Mouse (Mus musculus) ES-E14 (cell line): ENCODE data around the gene Dusp11.
"Not testable (repeated sequence)": the region's sequence is repeated elsewhere in the genome, so short reads cannot be mapped to it uniquely, and the experiment has no call there.

Experiments used
- CHD2 ChIP-seq: IDR thresholded peaks from 2 replicates; pipeline ENCODE4 v1.6.1; 2014; ENCODE audit warnings: mild to moderate bottlenecking, low read depth, low read length, inconsistent platforms
- HCFC1 ChIP-seq: IDR thresholded peaks from 2 replicates; pipeline ENCODE4 v1.6.1; 2012; ENCODE audit warnings: low read length, inconsistent platforms, borderline replicate concordance; ENCODE audit not compliant: insufficient read depth
- MAFK ChIP-seq: IDR thresholded peaks from 2 replicates; pipeline ENCODE4 v1.6.1; 2014; ENCODE audit warnings: mild to moderate bottlenecking, low read depth, low read length, inconsistent platforms; ENCODE audit not compliant: insufficient read depth
- ZC3H11A ChIP-seq: IDR thresholded peaks from 2 replicates; pipeline ENCODE4 v1.6.1; 2012; ENCODE audit warnings: low read depth, mild to moderate bottlenecking, inconsistent platforms, low read length, borderline replicate concordance
- ZNF384 ChIP-seq: IDR thresholded peaks from 2 replicates; pipeline ENCODE4 v1.6.1; 2012; ENCODE audit warnings: low read depth, low read length, inconsistent platforms

DNA sequence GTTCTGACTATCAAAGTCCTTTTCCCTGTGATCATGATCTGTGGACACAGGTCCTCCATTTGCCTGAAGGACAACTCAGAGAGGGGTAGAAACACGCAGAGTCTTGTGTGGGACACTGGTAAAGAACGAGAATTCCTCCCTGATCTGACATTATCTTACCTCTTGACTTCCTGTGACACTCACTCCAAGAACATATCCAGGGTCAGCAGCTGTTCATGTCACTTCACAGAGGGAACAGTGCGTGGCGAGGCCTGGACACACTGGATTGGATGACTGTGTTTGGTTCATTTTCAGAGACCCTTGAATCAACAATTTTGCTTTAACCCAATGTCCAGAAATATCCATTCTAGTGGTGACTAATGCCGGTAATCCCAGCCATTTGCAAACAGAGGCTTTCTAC lies 28.1 kb upstream of the Dusp11 start:
- not testable (repeated sequence) for TF ChIP-seq ZC3H11A, CHD2, MAFK, HCFC1, ZNF384
